Mouse (Mus musculus) liver, postnatal 0 days (tissue): ENCODE results near the gene Sh3yl1.

Experiments used
- CTCF ChIP-seq: sonication (generic); IDR thresholded peaks from 2 replicates; pipeline ENCODE4 v1.5.1; 2016; ENCODE audit warnings: antibody characterized with exemption, low read depth
- EP300 ChIP-seq: IDR thresholded peaks from 2 replicates; pipeline ENCODE4 v1.6.1; 2016; ENCODE audit warnings: antibody characterized with exemption, low read depth, mild to moderate bottlenecking

GRCm38 (mm10) chr12:30910860-30911259, 608 bp upstream of the Sh3yl1 start:
- no peak for TF ChIP-seq CTCF
- no peak for TF ChIP-seq EP300
